Mouse (Mus musculus) kidney, postnatal 0 days (tissue): ENCODE measurements at regions not wholly inside any gene's neighbourhood (a gene's known extent, or its start where the extent isn't known, plus 50 kb on each side); places are given as distances from the start of the nearest gene placed in this dataset.

Experiments used
- ATAC-seq: fragments of 200-750 bp; cut with Nextera tagmentation; replicated peaks from 2 replicates; pipeline ENCODE4 v1.8.0; 2017; ENCODE audit warnings: low read depth, moderate number of reproducible peaks, moderate TSS enrichment, moderate library complexity; ENCODE audit not compliant: low FRiP score
- DNase-seq: peaks from one replicate; pipeline ENCODE4 v3.0.0-alpha.2; 2016; ENCODE audit warnings: low spot score
- H3K27ac ChIP-seq: fragments of 300-500 bp; sonication (generic); 2 replicates; pipeline ENCODE4 v1.5.1; 2014; ENCODE audit warnings: mild to moderate bottlenecking
- H3K27me3 ChIP-seq: fragments of 300-500 bp; sonication (generic); 2 replicates; pipeline ENCODE4 v1.6.1; 2014; ENCODE audit warnings: low read length, mixed read lengths; ENCODE audit not compliant: insufficient read depth
- H3K36me3 ChIP-seq: fragments of 300-500 bp; sonication (generic); 2 replicates; pipeline ENCODE4 v1.6.1; 2014; ENCODE audit warnings: low read length, mixed read lengths; ENCODE audit not compliant: insufficient read depth
- H3K4me1 ChIP-seq: fragments of 300-500 bp; sonication (generic); replicated peaks from 2 replicates; pipeline ENCODE4 v1.6.1; 2014; ENCODE audit warnings: antibody characterized with exemption, low read length, mixed read lengths; ENCODE audit not compliant: insufficient read depth
- H3K4me2 ChIP-seq: fragments of 300-500 bp; sonication (generic); 2 replicates; pipeline ENCODE4 v1.6.1; 2014; ENCODE audit warnings: mild to moderate bottlenecking, low read length, moderate library complexity, mixed read lengths
- H3K4me3 ChIP-seq: fragments of 300-500 bp; sonication (generic); replicated peaks from 2 replicates; pipeline ENCODE4 v1.5.1; 2014; ENCODE audit warnings: low read depth, low read length
- H3K9ac ChIP-seq: fragments of 300-500 bp; sonication (generic); 2 replicates; pipeline ENCODE4 v1.6.1; 2014; ENCODE audit warnings: low read depth, low read length
- H3K9me3 ChIP-seq: fragments of 300-500 bp; sonication (generic); replicated peaks from 2 replicates; pipeline ENCODE4 v1.6.1; 2016; ENCODE audit warnings: low read length, inconsistent platforms, mixed read lengths
- CTCF ChIP-seq: IDR thresholded peaks from 2 replicates; pipeline ENCODE4 v1.5.1; 2016; ENCODE audit warnings: antibody characterized with exemption, low read depth, mild to moderate bottlenecking, moderate library complexity
- WGBS: fragments of 180-500 bp; shearing (Covaris S2); extraction: QIAGEN DNeasy Blood & Tissue Kit; methylation state at CpG from one replicate; pipeline ENCODE4 v1.1.7; 2014; 5-methylcytosine and 5-hydroxymethylcytosine counted together

- no peak overlapping the region for H3K9ac ChIP-seq
- no peaks in the 10 kb centered on the region for H3K9me3 ChIP-seq
- ATAC-seq (no peak), DNase-seq (no peak)
- WGBS, result 85% methylated on average over 7 of the region's 7 CpGs
- H3K4me1 ChIP-seq, result no peaks in the 10 kb centered on the region
- H3K4me3 ChIP-seq, result no peak overlapping the region
- no peak overlapping the region for H3K27ac ChIP-seq
- H3K4me2 ChIP-seq, result no peak overlapping the region
- no peaks in the 10 kb centered on the region for H3K36me3 ChIP-seq
- no peak for TF ChIP-seq CTCF
- no peaks in the 10 kb centered on the region for H3K27me3 ChIP-seq
Observed at GRCm38 (mm10) chr2:61123046-61123806, 160.2 kb upstream of the Rbms1 start.

GRCm38 (mm10) chr2:61121281-61121680, 158.3 kb upstream of the Rbms1 start:
- WGBS, result 79% methylated on average over 5 of the region's 5 CpGs
- Histone ChIP-seq H3K27ac (no peak overlapping the region), H3K27me3 (no peaks in the 10 kb centered on the region), H3K4me1 (no peaks in the 10 kb centered on the region), H3K9me3 (no peaks in the 10 kb centered on the region), H3K4me3 (no peak overlapping the region), H3K36me3 (no peaks in the 10 kb centered on the region), H3K9ac (no peak overlapping the region), H3K4me2 (no peak overlapping the region)
- no peak for TF ChIP-seq CTCF
- ATAC-seq (no peak), DNase-seq (no peak)

DNA sequence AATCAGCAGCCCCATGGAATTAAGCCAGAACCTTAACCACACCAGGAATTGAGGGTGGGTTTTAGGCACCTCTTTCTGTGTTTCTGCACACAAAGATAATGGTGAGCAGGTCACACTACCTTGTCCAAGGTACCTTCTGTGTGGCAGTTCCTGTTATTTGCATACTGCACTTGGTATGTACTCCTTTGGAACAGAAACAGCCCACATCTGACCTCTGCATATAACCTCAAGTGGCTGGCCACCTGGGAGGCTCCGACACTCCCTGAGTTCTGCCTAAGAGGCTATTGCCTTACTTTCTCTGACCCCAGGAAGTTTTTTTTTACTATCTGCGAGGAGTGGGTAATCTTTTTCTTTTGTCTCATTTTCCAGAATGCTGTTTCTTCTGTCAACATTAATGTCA, 151.6 kb upstream of the Rbms1 start:
- no peak for TF ChIP-seq CTCF
- H3K36me3 ChIP-seq, result no peaks in the 10 kb centered on the region
- ATAC-seq (no peak), DNase-seq (no peak)
- H3K9me3 ChIP-seq, result no peaks in the 10 kb centered on the region
- no peak overlapping the region for H3K4me3 ChIP-seq
- no peaks in the 10 kb centered on the region for H3K27me3 ChIP-seq
- no peak overlapping the region for H3K9ac ChIP-seq
- no peak overlapping the region for H3K27ac ChIP-seq
- peaks cover 4% of the 10 kb centered on the region; the same call in 1 of the 2 replicates for H3K4me1 ChIP-seq
- 34% methylated on average over 2 of the region's 2 CpGs for WGBS
- no peak overlapping the region for H3K4me2 ChIP-seq

GRCm38 (mm10) chr2:61113916-61114315, 150.9 kb upstream of the Rbms1 start:
- Histone ChIP-seq H3K4me1 (peaks cover 4% of the 10 kb centered on the region; the same call in 1 of the 2 replicates), H3K9ac (no peak overlapping the region), H3K27me3 (no peaks in the 10 kb centered on the region), H3K4me3 (no peak overlapping the region), H3K27ac (no peak overlapping the region), H3K9me3 (no peaks in the 10 kb centered on the region), H3K4me2 (no peak overlapping the region), H3K36me3 (no peaks in the 10 kb centered on the region)
- 85% methylated on average over 6 of the region's 6 CpGs for WGBS
- DNase-seq (no peak), ATAC-seq (no peak)
- TF ChIP-seq CTCF, result no peak

DNA sequence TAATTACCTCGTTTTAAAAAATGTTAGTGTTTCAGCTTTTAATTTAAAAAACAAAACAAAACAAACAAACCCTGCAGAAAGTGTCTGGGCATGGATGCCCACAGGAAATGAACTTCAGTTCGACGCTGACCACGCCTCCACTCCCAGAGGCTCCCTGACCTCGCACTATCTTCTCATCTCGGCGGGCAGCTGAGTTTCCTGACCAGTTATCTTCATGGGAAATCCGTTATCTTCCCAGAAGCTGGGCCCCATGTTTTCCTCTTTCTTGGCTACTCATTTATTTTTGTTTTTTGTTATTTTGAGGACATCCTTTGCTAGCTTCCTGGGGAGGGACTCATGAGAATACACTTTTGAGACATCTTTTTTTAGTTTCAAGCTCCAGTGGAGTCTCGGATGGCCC, 147.6 kb upstream of the Rbms1 start:
- Histone ChIP-seq H3K4me2 (no peak overlapping the region), H3K9ac (no peak overlapping the region), H3K27me3 (no peaks in the 10 kb centered on the region), H3K27ac (no peak overlapping the region), H3K9me3 (no peaks in the 10 kb centered on the region), H3K36me3 (no peaks in the 10 kb centered on the region), H3K4me3 (no peak overlapping the region), H3K4me1 (peaks cover 4% of the 10 kb centered on the region; the same call in 1 of the 2 replicates)
- WGBS, result 32% methylated on average over 9 of the region's 9 CpGs
- no peak for TF ChIP-seq CTCF
- DNase-seq (peak; percentile 32), ATAC-seq (no peak)

DNA sequence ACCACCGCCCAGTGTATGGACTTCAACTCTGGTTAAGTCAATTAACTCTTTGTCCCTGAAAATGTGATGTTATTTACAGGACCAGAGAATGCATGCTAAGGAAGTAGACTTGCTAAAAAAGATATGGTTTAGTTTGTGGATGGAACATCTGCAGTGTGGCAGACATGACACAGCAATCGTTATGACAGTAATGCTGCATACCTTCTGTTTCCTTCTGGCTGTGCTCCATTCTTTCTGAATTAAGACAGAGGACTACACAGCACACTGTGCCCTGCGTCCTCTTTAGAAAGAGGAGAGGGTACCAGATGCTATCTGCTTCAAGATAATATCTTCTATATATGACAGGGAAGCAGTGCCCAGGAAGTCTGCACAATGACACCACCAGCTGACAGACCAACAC, 146.6 kb upstream of the Rbms1 start:
- H3K27ac ChIP-seq, result no peak overlapping the region
- no peak overlapping the region for H3K9ac ChIP-seq
- no peak for TF ChIP-seq CTCF
- DNase-seq (no peak), ATAC-seq (no peak)
- H3K27me3 ChIP-seq, result no peaks in the 10 kb centered on the region
- H3K36me3 ChIP-seq, result no peaks in the 10 kb centered on the region
- no peak overlapping the region for H3K4me3 ChIP-seq
- H3K9me3 ChIP-seq, result no peaks in the 10 kb centered on the region
- H3K4me2 ChIP-seq, result no peak overlapping the region
- WGBS, result 75% methylated on average over 3 of the region's 3 CpGs
- peaks cover 4% of the 10 kb centered on the region; the same call in 1 of the 2 replicates for H3K4me1 ChIP-seq
